ENCODE assay signal across 13 mouse cellular contexts in the genomic region with DNA sequence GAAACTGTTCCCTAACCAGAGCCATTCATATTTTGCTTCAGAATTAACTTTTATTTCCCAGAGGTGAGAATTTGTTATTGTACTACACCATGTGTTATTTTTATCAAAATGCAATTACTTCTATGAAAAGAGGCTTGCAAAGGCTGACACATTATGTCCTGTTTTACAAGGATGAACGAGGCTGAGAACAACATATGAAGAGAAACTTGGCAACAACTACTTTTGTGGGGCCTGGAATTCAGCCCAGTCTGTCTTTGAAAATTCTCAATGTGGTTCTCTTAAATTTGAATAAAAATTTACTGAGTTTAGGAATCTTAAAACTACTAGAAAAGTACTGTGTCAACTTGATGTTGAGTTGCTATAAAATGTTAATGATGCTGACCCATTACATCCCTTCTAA.
DNase-seq lines count a peak whose midpoint lies in the region; ATAC-seq and TF ChIP-seq lines count a peak whose summit lies in the region.
"Had no signal": no experiment of that assay in that cellular context is flagged by ENCODE, and none has a peak within 500 bp of the region (broad histone marks: within the 10 kb centered on the region; RNA-seq: fewer than 3 reads in every experiment).

No protein-coding gene starts in this region.

- no peaks in the 10 kb centered on the region for H3K27me3 ChIP-seq in kidney, postnatal 0 days (ENCODE audit: insufficient read depth, low read length)
- H3K27me3 ChIP-seq: midbrain, embryonic 12.5 days; neural tube, embryonic 13.5 days had no signal

- H3K36me3 ChIP-seq in kidney, postnatal 0 days (ENCODE audit: insufficient read depth, low read length) = no peaks in the 10 kb centered on the region
- H3K36me3 ChIP-seq: midbrain, embryonic 12.5 days; neural tube, embryonic 13.5 days had no signal

- H3K4me2 ChIP-seq in kidney, postnatal 0 days (ENCODE audit: low read length) = no peak overlapping the region
- H3K4me2 ChIP-seq: liver, embryonic 11.5 days; midbrain, embryonic 12.5 days; neural tube, embryonic 13.5 days had no signal

- peak; percentile 82 for DNase-seq in kidney, postnatal 0 days (ENCODE audit: low spot score)
- DNase-seq in kidney, adult 18-20 months = no peak
- DNase-seq in brain, adult 2 months (ENCODE audit: low read depth, low spot score) = peak; percentile 67
- peak; percentile 7 to 65 for DNase-seq in layer of hippocampus, adult 18-20 months (ENCODE audit: low spot score in 2 of 2)
- DNase-seq in left cerebral cortex, postnatal 36 days (ENCODE audit: low spot score in 2 of 2) = peak; percentile 18 to 26
- no peak for DNase-seq in spleen, postnatal 4 days (ENCODE audit: low spot score in 2 of 2)
- DNase-seq in cerebellum, adult 9-10 months = no peak
- DNase-seq: lung, postnatal 10 days; thymus, postnatal 36 days had no signal

- no peaks in the 10 kb centered on the region for H3K9me3 ChIP-seq in kidney, postnatal 0 days (replicated peaks; ENCODE audit: low read length)
- H3K9me3 ChIP-seq: midbrain, embryonic 12.5 days; neural tube, embryonic 13.5 days had no signal

- intact Hi-C loops in left cerebral cortex, postnatal 36 days (cut with DNase I) = no loop called here

- H3K27ac ChIP-seq in kidney, postnatal 0 days = no peak overlapping the region
- H3K27ac ChIP-seq: midbrain, embryonic 12.5 days; neural tube, embryonic 13.5 days had no signal

- no peak overlapping the region for H3K9ac ChIP-seq in kidney, postnatal 0 days (ENCODE audit: low read depth, low read length)
- H3K9ac ChIP-seq: midbrain, embryonic 12.5 days; neural tube, embryonic 13.5 days had no signal

- WGBS in kidney, postnatal 0 days = 44% methylated on average over 1 of the region's 1 CpGs

- H3K4me3 ChIP-seq in kidney, postnatal 0 days (replicated peaks; ENCODE audit: low read depth, low read length) = no peak overlapping the region
- H3K4me3 ChIP-seq: midbrain, embryonic 12.5 days; neural tube, embryonic 13.5 days had no signal

- no peak for ATAC-seq in kidney, postnatal 0 days (replicated peaks; ENCODE audit: low FRiP score, low read depth)
- ATAC-seq: inflammation-experienced regulatory T-cells, adult 6 months had no signal

- TF ChIP-seq CTCF in kidney, postnatal 0 days (IDR thresholded peaks at IDR 0.05; ENCODE audit: low read depth) = no peak

- H3K4me1 ChIP-seq in kidney, postnatal 0 days (replicated peaks; ENCODE audit: insufficient read depth, low read length) = no peaks in the 10 kb centered on the region
- H3K4me1 ChIP-seq: midbrain, embryonic 12.5 days; neural tube, embryonic 13.5 days had no signal

Comparison
In these comparisons a context has a peak if more than half of its experiments do, and no peak if none do; other contexts are left out.
1. DNase-seq: peak in kidney, postnatal 0 days (single experiment), brain, adult 2 months (single experiment), layer of hippocampus, adult 18-20 months (2 of 2) and left cerebral cortex, postnatal 36 days (2 of 2); none in kidney, adult 18-20 months (single experiment), spleen, postnatal 4 days (0 of 2) and cerebellum, adult 9-10 months (single experiment).